Mouse (Mus musculus): ENCODE measurements at regions not wholly inside any gene's neighbourhood (a gene's known extent, or its start where the extent isn't known, plus 50 kb on each side); places are given as distances from the start of the nearest gene placed in this dataset.

DNA sequence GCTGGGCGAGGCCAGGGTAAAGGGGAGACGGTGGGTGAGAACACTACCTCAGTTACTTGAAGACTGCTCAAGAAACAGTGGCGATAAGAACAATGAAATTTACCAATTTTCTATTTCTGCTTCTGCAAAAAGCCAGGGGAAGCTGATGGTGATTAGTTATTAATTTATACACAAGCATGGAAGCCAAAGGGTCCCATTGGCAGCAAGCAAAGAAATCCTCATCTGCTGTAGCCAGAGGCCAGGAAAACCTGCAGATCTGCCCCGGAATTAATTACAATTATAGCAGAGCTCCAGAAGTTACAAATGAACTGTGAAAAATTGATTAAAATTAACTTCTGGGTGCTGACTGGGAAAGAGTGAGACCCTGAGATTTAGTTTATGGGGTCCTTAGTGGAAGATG lies 506.2 kb upstream of the Rgma start:
- no peak overlapping the region for H3K4me3 ChIP-seq (ENCODE audit: insufficient read depth, poor library complexity, severe bottlenecking)
- no peaks in the 10 kb centered on the region for H3K27me3 ChIP-seq (ENCODE audit: control insufficient read depth, insufficient read depth, insufficient read length)
- no peaks in the 10 kb centered on the region for H3K79me3 ChIP-seq (ENCODE audit: low read depth)
- no peaks in the 10 kb centered on the region for H3K79me2 ChIP-seq (ENCODE audit: control insufficient read depth, insufficient read depth)
- TF ChIP-seq CTCF (IDR thresholded peaks at IDR 0.05; ENCODE audit: control insufficient read depth, insufficient read depth, insufficient read length) (no peak), MYOD1 (IDR thresholded peaks at IDR 0.05; ENCODE audit: control insufficient read depth, insufficient read length, low read depth) (no peak), USF1 (IDR thresholded peaks at IDR 0.05; ENCODE audit: low read depth) (no peak), CEBPB (IDR thresholded peaks at IDR 0.05; ENCODE audit: low read depth) (no peak), MYOG (IDR thresholded peaks at IDR 0.05; ENCODE audit: control insufficient read depth, extremely low read depth, insufficient read length) (no peak), FOSL1 (IDR thresholded peaks at IDR 0.05; ENCODE audit: insufficient read depth, low read length, poor library complexity, severe bottlenecking) (no peak), MAX (IDR thresholded peaks at IDR 0.05) (no peak)
- H3K36me3 ChIP-seq (ENCODE audit: control insufficient read depth, insufficient read depth) = no peaks in the 10 kb centered on the region
- no peak overlapping the region for H3ac ChIP-seq (ENCODE audit: control insufficient read depth, insufficient read length, low read depth)

DNA sequence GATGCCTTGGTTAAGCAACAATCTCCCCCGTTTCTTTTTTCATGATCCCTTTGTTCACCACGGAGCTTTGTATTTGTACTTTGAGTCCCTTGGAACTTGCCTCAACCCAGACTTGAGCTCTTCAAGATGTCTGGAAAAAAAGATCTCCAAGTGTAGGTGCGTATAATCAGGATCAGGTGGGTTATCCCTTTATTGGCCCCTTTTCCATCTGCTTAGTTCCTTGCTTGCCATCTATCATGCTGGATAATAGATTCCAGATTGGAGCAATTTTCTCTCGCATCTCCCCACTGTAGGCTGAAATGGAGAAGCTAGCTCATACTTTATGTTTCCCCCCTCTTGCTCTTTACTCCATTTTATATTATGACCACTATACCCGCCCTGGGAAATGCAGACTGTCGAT lies 474.5 kb upstream of the Rgma start:
- H3K79me2 ChIP-seq (ENCODE audit: control insufficient read depth, insufficient read depth) = no peaks in the 10 kb centered on the region
- no peak for TF ChIP-seq MAX (IDR thresholded peaks at IDR 0.05)
- TF ChIP-seq CEBPB (IDR thresholded peaks at IDR 0.05; ENCODE audit: low read depth) = no peak
- no peak for TF ChIP-seq FOSL1 (IDR thresholded peaks at IDR 0.05; ENCODE audit: insufficient read depth, low read length, poor library complexity, severe bottlenecking)
- TF ChIP-seq USF1 (IDR thresholded peaks at IDR 0.05; ENCODE audit: low read depth) = no peak
- no peak for TF ChIP-seq MYOD1 (IDR thresholded peaks at IDR 0.05; ENCODE audit: control insufficient read depth, insufficient read length, low read depth)
- no peak for TF ChIP-seq CTCF (IDR thresholded peaks at IDR 0.05; ENCODE audit: control insufficient read depth, insufficient read depth, insufficient read length)
- no peak for TF ChIP-seq MYOG (IDR thresholded peaks at IDR 0.05; ENCODE audit: control insufficient read depth, extremely low read depth, insufficient read length)
- no peak overlapping the region for H3K4me3 ChIP-seq (ENCODE audit: insufficient read depth, poor library complexity, severe bottlenecking)
- no peaks in the 10 kb centered on the region for H3K79me3 ChIP-seq (ENCODE audit: low read depth)
- no peaks in the 10 kb centered on the region for H3K27me3 ChIP-seq (ENCODE audit: control insufficient read depth, insufficient read depth, insufficient read length)
- no peaks in the 10 kb centered on the region for H3K36me3 ChIP-seq (ENCODE audit: control insufficient read depth, insufficient read depth)
- H3ac ChIP-seq (ENCODE audit: control insufficient read depth, insufficient read length, low read depth) = no peak overlapping the region

DNA sequence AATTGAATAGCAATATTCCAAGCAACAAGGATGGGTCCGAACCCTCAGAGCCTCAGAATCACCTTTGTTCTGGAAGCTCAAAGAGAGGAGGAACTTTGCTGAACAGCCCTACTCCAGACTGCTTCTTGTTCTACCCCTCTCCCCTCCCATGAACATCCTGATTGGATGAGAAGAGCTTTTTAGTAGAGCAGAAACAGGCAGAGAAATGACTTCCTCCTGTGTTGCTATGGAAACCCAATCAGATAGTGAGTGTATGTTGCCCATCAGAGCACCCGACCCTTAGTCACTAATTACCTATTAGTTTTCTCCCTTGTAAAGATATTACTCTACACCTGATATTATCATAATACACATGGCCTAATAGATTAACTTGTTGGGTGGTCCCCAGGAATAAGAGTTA lies 469.4 kb upstream of the Rgma start:
- Histone ChIP-seq H3K27me3 (ENCODE audit: control insufficient read depth, insufficient read depth, insufficient read length) (no peaks in the 10 kb centered on the region), H3K79me3 (ENCODE audit: low read depth) (no peaks in the 10 kb centered on the region), H3K79me2 (ENCODE audit: control insufficient read depth, insufficient read depth) (no peaks in the 10 kb centered on the region), H3ac (ENCODE audit: control insufficient read depth, insufficient read length, low read depth) (no peak overlapping the region), H3K4me3 (ENCODE audit: insufficient read depth, poor library complexity, severe bottlenecking) (no peak overlapping the region), H3K36me3 (ENCODE audit: control insufficient read depth, insufficient read depth) (no peaks in the 10 kb centered on the region)
- no peak for TF ChIP-seq CTCF (IDR thresholded peaks at IDR 0.05; ENCODE audit: control insufficient read depth, insufficient read depth, insufficient read length)
- TF ChIP-seq MYOD1 (IDR thresholded peaks at IDR 0.05; ENCODE audit: control insufficient read depth, insufficient read length, low read depth) = no peak
- no peak for TF ChIP-seq MAX (IDR thresholded peaks at IDR 0.05)
- no peak for TF ChIP-seq MYOG (IDR thresholded peaks at IDR 0.05; ENCODE audit: control insufficient read depth, extremely low read depth, insufficient read length)
- no peak for TF ChIP-seq FOSL1 (IDR thresholded peaks at IDR 0.05; ENCODE audit: insufficient read depth, low read length, poor library complexity, severe bottlenecking)
- TF ChIP-seq USF1 (IDR thresholded peaks at IDR 0.05; ENCODE audit: low read depth) = no peak
- no peak for TF ChIP-seq CEBPB (IDR thresholded peaks at IDR 0.05; ENCODE audit: low read depth)

DNA sequence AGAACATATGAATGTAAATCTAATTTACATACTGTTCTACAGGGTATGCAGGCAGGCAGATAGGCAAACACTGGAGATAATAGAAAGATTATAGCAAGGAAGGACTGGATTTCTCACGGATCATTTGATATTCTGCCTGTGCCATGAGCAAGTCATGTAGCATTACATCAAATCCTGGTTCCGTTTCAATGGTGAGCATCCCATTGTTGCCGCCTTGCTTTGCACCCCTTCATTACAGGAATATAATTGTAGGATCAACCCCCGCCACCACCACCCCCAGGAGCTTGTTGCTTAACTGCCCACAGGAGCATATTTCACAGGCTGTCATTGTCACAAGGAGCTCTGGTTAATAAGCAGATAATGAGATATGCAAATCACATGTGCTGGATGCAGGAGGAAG lies 468.8 kb upstream of the Rgma start:
- H3ac ChIP-seq (ENCODE audit: control insufficient read depth, insufficient read length, low read depth) = no peak overlapping the region
- no peaks in the 10 kb centered on the region for H3K36me3 ChIP-seq (ENCODE audit: control insufficient read depth, insufficient read depth)
- no peaks in the 10 kb centered on the region for H3K79me2 ChIP-seq (ENCODE audit: control insufficient read depth, insufficient read depth)
- no peaks in the 10 kb centered on the region for H3K79me3 ChIP-seq (ENCODE audit: low read depth)
- no peak overlapping the region for H3K4me3 ChIP-seq (ENCODE audit: insufficient read depth, poor library complexity, severe bottlenecking)
- TF ChIP-seq CEBPB (IDR thresholded peaks at IDR 0.05; ENCODE audit: low read depth) (no peak), MYOD1 (IDR thresholded peaks at IDR 0.05; ENCODE audit: control insufficient read depth, insufficient read length, low read depth) (no peak), FOSL1 (IDR thresholded peaks at IDR 0.05; ENCODE audit: insufficient read depth, low read length, poor library complexity, severe bottlenecking) (no peak), MAX (IDR thresholded peaks at IDR 0.05) (no peak), USF1 (IDR thresholded peaks at IDR 0.05; ENCODE audit: low read depth) (no peak), MYOG (IDR thresholded peaks at IDR 0.05; ENCODE audit: control insufficient read depth, extremely low read depth, insufficient read length) (no peak), CTCF (IDR thresholded peaks at IDR 0.05; ENCODE audit: control insufficient read depth, insufficient read depth, insufficient read length) (no peak)
- H3K27me3 ChIP-seq (ENCODE audit: control insufficient read depth, insufficient read depth, insufficient read length) = no peaks in the 10 kb centered on the region

DNA sequence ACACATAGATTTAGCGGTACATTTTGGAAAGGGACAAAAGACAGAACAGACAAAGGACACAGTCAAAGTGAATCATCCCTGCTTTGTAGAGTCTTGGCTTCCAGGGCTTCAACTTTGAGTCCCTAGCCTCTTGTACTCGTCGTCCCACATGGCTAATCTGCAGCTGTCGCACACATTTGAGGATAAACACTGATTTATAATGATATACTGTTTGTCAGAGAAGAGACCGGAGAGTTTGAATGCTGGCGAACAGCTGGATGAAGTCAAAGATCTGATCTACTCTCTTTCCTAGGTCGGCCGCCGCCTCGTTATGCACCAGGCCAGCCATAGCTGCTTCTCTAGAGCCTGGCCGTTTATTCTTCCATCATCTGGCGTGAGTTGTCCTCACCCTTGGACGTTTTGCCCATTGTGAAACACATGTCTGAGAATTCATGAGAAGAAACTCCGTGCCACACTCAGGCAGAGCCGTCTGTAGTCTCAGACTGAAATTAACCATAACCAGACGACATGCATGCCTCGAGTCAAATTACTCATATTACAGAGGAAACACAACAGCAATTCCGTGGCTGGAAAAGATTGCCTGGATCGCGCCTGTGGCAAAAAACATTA lies 448.4 kb upstream of the Rgma start:
- H3K36me3 ChIP-seq (ENCODE audit: control insufficient read depth, insufficient read depth) = no peaks in the 10 kb centered on the region
- no peak overlapping the region for H3K4me3 ChIP-seq (ENCODE audit: insufficient read depth, poor library complexity, severe bottlenecking)
- no peaks in the 10 kb centered on the region for H3K27me3 ChIP-seq (ENCODE audit: control insufficient read depth, insufficient read depth, insufficient read length)
- no peak for TF ChIP-seq CTCF (IDR thresholded peaks at IDR 0.05; ENCODE audit: control insufficient read depth, insufficient read depth, insufficient read length)
- no peak for TF ChIP-seq MYOD1 (IDR thresholded peaks at IDR 0.05; ENCODE audit: control insufficient read depth, insufficient read length, low read depth)
- no peak for TF ChIP-seq USF1 (IDR thresholded peaks at IDR 0.05; ENCODE audit: low read depth)
- TF ChIP-seq MAX (IDR thresholded peaks at IDR 0.05) = no peak
- TF ChIP-seq FOSL1 (IDR thresholded peaks at IDR 0.05; ENCODE audit: insufficient read depth, low read length, poor library complexity, severe bottlenecking) = no peak
- TF ChIP-seq MYOG (IDR thresholded peaks at IDR 0.05; ENCODE audit: control insufficient read depth, extremely low read depth, insufficient read length) = no peak
- TF ChIP-seq CEBPB (IDR thresholded peaks at IDR 0.05; ENCODE audit: low read depth) = no peak
- no peak overlapping the region for H3ac ChIP-seq (ENCODE audit: control insufficient read depth, insufficient read length, low read depth)
- no peaks in the 10 kb centered on the region for H3K79me3 ChIP-seq (ENCODE audit: low read depth)
- H3K79me2 ChIP-seq (ENCODE audit: control insufficient read depth, insufficient read depth) = no peaks in the 10 kb centered on the region
